Mouse (Mus musculus) stomach, embryonic 15.5 days (tissue): Measurements from ENCODE around the gene Zp2. TPM values are rescaled to one million over a fixed set of nuclear protein-coding genes. Genes with fewer than 3 reads are reported as not detected.
A peak's percentile ranks its signal among the peaks of the same experiment; 100 is the strongest.

ENCODE experiments used
- ATAC-seq: fragments of 200-750 bp; cut with Nextera tagmentation; 2 replicates; pipeline ENCODE4 v1.8.0; 2017; ENCODE audit warnings: low read depth, moderate number of reproducible peaks, moderate TSS enrichment; ENCODE audit not compliant: insufficient read depth, low FRiP score
- H3K27ac ChIP-seq: fragments of 300-500 bp; sonication (generic); 2 replicates; pipeline ENCODE4 v1.5.1; 2015; ENCODE audit warnings: mild to moderate bottlenecking, inconsistent platforms
- H3K27me3 ChIP-seq: fragments of 300-500 bp; sonication (generic); replicated peaks from 2 replicates; pipeline ENCODE4 v1.6.1; 2015; ENCODE audit warnings: inconsistent platforms
- H3K36me3 ChIP-seq: fragments of 300-500 bp; sonication (generic); 2 replicates; pipeline ENCODE4 v1.6.1; 2015; ENCODE audit warnings: inconsistent platforms
- H3K4me1 ChIP-seq: fragments of 300-500 bp; sonication (generic); 2 replicates; pipeline ENCODE4 v1.6.1; 2015; ENCODE audit warnings: inconsistent platforms
- H3K4me2 ChIP-seq: fragments of 300-500 bp; sonication (generic); 2 replicates; pipeline ENCODE4 v1.6.1; 2015; ENCODE audit warnings: mild to moderate bottlenecking, inconsistent platforms
- H3K4me3 ChIP-seq: fragments of 300-500 bp; sonication (generic); replicated peaks from 2 replicates; pipeline ENCODE4 v1.5.1; 2015; ENCODE audit warnings: inconsistent platforms
- H3K9ac ChIP-seq: fragments of 300-500 bp; sonication (generic); 2 replicates; pipeline ENCODE4 v1.6.1; 2015; ENCODE audit warnings: inconsistent platforms
- H3K9me3 ChIP-seq: fragments of 300-500 bp; sonication (generic); 2 replicates; pipeline ENCODE4 v1.6.1; 2016; ENCODE audit warnings: inconsistent platforms
- WGBS: fragments of 180-500 bp; shearing (Covaris S2); methylation state at CpG from one replicate; pipeline ENCODE4 v1.1.7; 2015; 5-methylcytosine and 5-hydroxymethylcytosine counted together
- polyA plus RNA-seq: library from polyadenylated mRNA; unstranded; fragments of >200 nt; fragmentation: Nextera tagmentation; extraction: Ambion mirVana; gene quantifications from 2 replicates; pipeline ENCODE4 v1.2.1, GENCODE M21; 2015

Gene Zp2
- polyA plus RNA-seq, 1 experiment from 2014 or later = not detected

- Histone ChIP-seq H3K4me3 (no peak overlapping the region), H3K9me3 (no peaks in the 10 kb centered on the region), H3K27me3 (no peaks in the 10 kb centered on the region), H3K36me3 (no peaks in the 10 kb centered on the region), H3K4me2 (no peak overlapping the region), H3K27ac (no peak overlapping the region), H3K9ac (no peak overlapping the region), H3K4me1 (0 out of 2 replicates have a peak, but pooled peaks cover under 1% of the 10 kb centered on the region)
- ATAC-seq = 0 out of 2 replicates have a peak, but pooled peaks have one; percentile 33
- WGBS = 8% methylated on average over 7 of the region's 7 CpGs
Observed at GRCm38 (mm10) chr7:120097845-120098244, 47.2 kb downstream of the Zp2 start.

- H3K27ac ChIP-seq = no peak within 1 kb of the TSS
- H3K4me3 ChIP-seq = no peak within 1 kb of the TSS
- H3K36me3 ChIP-seq = no peaks in the 10 kb centered on the region
- no peaks in the 10 kb centered on the region for H3K9me3 ChIP-seq
- 81% methylated on average over 6 of the region's 6 CpGs for WGBS
- no peak within 1 kb of the TSS for H3K9ac ChIP-seq
- no peak for ATAC-seq
- H3K4me2 ChIP-seq = no peak within 1 kb of the TSS
- no peaks in the 10 kb centered on the region for H3K27me3 ChIP-seq
- H3K4me1 ChIP-seq = no peaks in the 10 kb centered on the region
Observed at GRCm38 (mm10) chr7:120095180-120095579, 49.9 kb downstream of the Zp2 start, which contains the start of gene Dnah3. TSS of gene Dnah3 (minus strand) at chr7:120095280.

GRCm38 (mm10) chr7:120094216-120094615 lies 50.9 kb downstream of the Zp2 start:
- Histone ChIP-seq H3K27ac (no peak overlapping the region), H3K4me2 (no peak overlapping the region), H3K9me3 (no peaks in the 10 kb centered on the region), H3K4me1 (no peaks in the 10 kb centered on the region), H3K36me3 (no peaks in the 10 kb centered on the region), H3K4me3 (no peak overlapping the region), H3K27me3 (no peaks in the 10 kb centered on the region), H3K9ac (no peak overlapping the region)
- 74% methylated on average over 3 of the region's 3 CpGs for WGBS
- ATAC-seq = no peak

GRCm38 (mm10) chr7:120093033-120093432 lies 52.1 kb downstream of the Zp2 start:
- 58% methylated on average over 5 of the region's 5 CpGs for WGBS
- no peaks in the 10 kb centered on the region for H3K9me3 ChIP-seq
- ATAC-seq = no peak
- H3K4me2 ChIP-seq = no peak overlapping the region
- no peaks in the 10 kb centered on the region for H3K4me1 ChIP-seq
- no peak overlapping the region for H3K4me3 ChIP-seq
- no peaks in the 10 kb centered on the region for H3K27me3 ChIP-seq
- H3K9ac ChIP-seq = no peak overlapping the region
- H3K27ac ChIP-seq = no peak overlapping the region
- H3K36me3 ChIP-seq = no peaks in the 10 kb centered on the region

- Histone ChIP-seq H3K4me2 (no peak overlapping the region), H3K9me3 (no peaks in the 10 kb centered on the region), H3K4me3 (no peak overlapping the region), H3K27me3 (no peaks in the 10 kb centered on the region), H3K4me1 (no peaks in the 10 kb centered on the region), H3K36me3 (no peaks in the 10 kb centered on the region), H3K9ac (no peak overlapping the region), H3K27ac (no peak overlapping the region)
- no peak for ATAC-seq
- WGBS = 50% methylated on average over 3 of the region's 3 CpGs
Observed at GRCm38 (mm10) chr7:120080177-120080576, 64.9 kb downstream of the Zp2 start.

Other genes starting within 250 kb of the Zp2 start
- 6.9 and 7.8 TPM in 2 replicates for gene Lyrm1, start 249.4 kb downstream of the Zp2 start, polyA plus RNA-seq
- 9.0 and 9.8 TPM in 2 replicates for gene Dcun1d3, start 249.0 kb downstream of the Zp2 start, polyA plus RNA-seq
- 0.01 TPM in 1 of 2 replicates, not detected in the other for gene Dnah3, start 50.0 kb downstream of the Zp2 start, polyA plus RNA-seq
- 33.2 and 45.4 TPM in 2 replicates for gene Tmem159, start 42.9 kb downstream of the Zp2 start, polyA plus RNA-seq
- gene Anks4b, start 28.6 kb upstream of the Zp2 start, polyA plus RNA-seq = 2.7 and 3.2 TPM in 2 replicates
- gene Crym, start 56.8 kb upstream of the Zp2 start, polyA plus RNA-seq = 5.2 and 6.7 TPM in 2 replicates
- gene Abca14, start 58.7 kb upstream of the Zp2 start, polyA plus RNA-seq = not detected in 2 replicates
- not detected in 2 replicates for gene Abca15, start 183.4 kb upstream of the Zp2 start, polyA plus RNA-seq